Mouse (Mus musculus): ENCODE data around the gene Pclo.

GRCm38 (mm10) chr5:14623360-14623759 is 108.6 kb downstream of the Pclo start:
- TF ChIP-seq CTCF (IDR thresholded peaks at IDR 0.05; ENCODE audit: low read depth, low read length) (no peak), EP300 (IDR thresholded peaks at IDR 0.05; ENCODE audit: insufficient read depth, low read depth, low read length) (no peak), POLR2A (IDR thresholded peaks at IDR 0.05; ENCODE audit: insufficient read depth, low read length) (no peak)

Data from ES-Bruce4 (cell line).